Mouse (Mus musculus) liver, embryonic 14.5 days (tissue): Measurements from ENCODE around the gene Brk1.

ENCODE experiments used
- CTCF ChIP-seq: IDR thresholded peaks from 2 replicates; pipeline ENCODE4 v1.5.1; 2016; ENCODE audit warnings: antibody characterized with exemption, low read depth, control low read depth
- EP300 ChIP-seq: IDR thresholded peaks from 2 replicates; pipeline ENCODE4 v1.6.1; 2016; ENCODE audit warnings: antibody characterized with exemption, low read depth

DNA sequence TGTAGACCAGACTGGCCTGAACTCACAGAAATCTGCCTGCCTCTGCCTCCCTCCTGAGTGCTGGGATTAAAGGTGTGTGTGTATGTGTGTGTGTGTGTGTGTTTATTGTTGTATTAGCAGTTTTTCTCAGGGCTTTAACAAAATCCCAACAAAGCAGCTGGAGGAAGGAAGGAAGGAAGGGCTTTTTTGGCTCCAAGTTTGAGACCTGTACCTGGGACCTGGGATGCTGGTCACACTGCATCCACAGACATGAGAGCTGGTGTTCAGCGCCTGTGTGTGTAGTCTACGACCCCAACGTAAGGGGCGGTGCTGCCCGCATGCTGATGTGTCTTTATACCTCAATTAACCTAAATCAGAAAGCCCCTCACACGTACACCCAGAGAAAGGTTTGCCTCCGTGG is 49.0 kb downstream of the Brk1 start:
- TF ChIP-seq CTCF (no peak), EP300 (no peak)
